Mouse (Mus musculus): ENCODE measurements at regions not wholly inside any gene's neighbourhood (a gene's known extent, or its start where the extent isn't known, plus 50 kb on each side); places are given as distances from the start of the nearest gene placed in this dataset.

GRCm38 (mm10) chr10:8020916-8021705, 65.1 kb upstream of the Tab2 start:
- no peak for DNase-seq (ENCODE audit: low read depth, low spot score)

GRCm38 (mm10) chr10:8020113-8020512, 64.1 kb upstream of the Tab2 start:
- no peak for DNase-seq (ENCODE audit: low read depth, low spot score)

- no peak for DNase-seq (ENCODE audit: low read depth, low spot score)
Observed at GRCm38 (mm10) chr10:8018229-8019026, 62.4 kb upstream of the Tab2 start.

GRCm38 (mm10) chr10:8016741-8017140, 60.7 kb upstream of the Tab2 start:
- DNase-seq (ENCODE audit: low read depth, low spot score) = no peak

GRCm38 (mm10) chr10:8011744-8012143, 55.7 kb upstream of the Tab2 start:
- no peak for DNase-seq (ENCODE audit: low read depth, low spot score)

GRCm38 (mm10) chr10:8011138-8011537, 55.1 kb upstream of the Tab2 start:
- DNase-seq (ENCODE audit: low read depth, low spot score) = no peak

- DNase-seq (ENCODE audit: low read depth, low spot score) = no peak
Observed at GRCm38 (mm10) chr10:8009855-8010254, 53.8 kb upstream of the Tab2 start.

GRCm38 (mm10) chr10:8007990-8008368, 51.9 kb upstream of the Tab2 start:
- DNase-seq (ENCODE audit: low read depth, low spot score) = no peak

GRCm38 (mm10) chr10:8007286-8007989, 51.4 kb upstream of the Tab2 start:
- DNase-seq (ENCODE audit: low read depth, low spot score) = no peak
